In the genomic region with DNA sequence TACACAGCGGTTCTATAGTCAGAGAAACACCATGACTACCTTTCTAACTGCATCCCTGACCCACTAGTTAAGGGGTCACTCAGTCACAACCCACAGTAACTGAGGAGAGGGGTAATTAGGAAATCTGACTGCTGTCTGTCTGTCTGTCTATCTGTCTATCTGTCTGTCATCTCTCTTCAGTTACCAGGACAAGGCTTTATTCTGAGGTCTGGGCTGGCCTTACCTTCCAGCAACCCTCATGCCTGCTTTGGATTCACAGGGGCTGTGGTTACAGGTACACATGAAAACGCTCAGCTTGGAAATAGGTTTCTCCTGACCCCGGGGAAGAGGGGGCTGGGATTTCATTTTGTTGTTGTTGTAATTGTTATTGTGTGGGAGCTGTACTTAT, we compare ENCODE assay signal across 18 mouse cellular contexts. TPM values are rescaled to one million over a fixed set of nuclear protein-coding genes. Genes with fewer than 3 reads are reported as not detected.
A peak's percentile ranks its signal among the peaks of the same experiment; 100 is the strongest.
DNase-seq lines count a peak whose midpoint lies in the region; ATAC-seq and TF ChIP-seq lines count a peak whose summit lies in the region.
"Had no signal": no experiment of that assay in that cellular context is flagged by ENCODE, and none has a peak within 500 bp of the region (broad histone marks: within the 10 kb centered on the region; RNA-seq: fewer than 3 reads in every experiment).

No protein-coding gene starts in this region.

- no peak for TF ChIP-seq EP300 in stomach, postnatal 0 days (optimal IDR thresholded peaks at IDR 0.05)

- H3K27me3 ChIP-seq in heart, embryonic 13.5 days (replicated peaks): no peaks in the 10 kb centered on the region
- no peaks in the 10 kb centered on the region for H3K27me3 ChIP-seq in limb, embryonic 13.5 days
- no peaks in the 10 kb centered on the region for H3K27me3 ChIP-seq in limb, embryonic 10.5 days (ENCODE audit: low read depth, poor library complexity, severe bottlenecking)
- H3K27me3 ChIP-seq in stomach, postnatal 0 days (ENCODE audit: control insufficient read depth, insufficient read depth, low read length): no peaks in the 10 kb centered on the region
- H3K27me3 ChIP-seq: forebrain, embryonic 12.5 days; neural tube, embryonic 15.5 days; Patski had no signal

- no peaks in the 10 kb centered on the region for H3K36me3 ChIP-seq in heart, embryonic 13.5 days
- no peaks in the 10 kb centered on the region for H3K36me3 ChIP-seq in limb, embryonic 13.5 days
- H3K36me3 ChIP-seq in limb, embryonic 10.5 days: no peaks in the 10 kb centered on the region
- no peaks in the 10 kb centered on the region for H3K36me3 ChIP-seq in stomach, postnatal 0 days (ENCODE audit: control insufficient read depth, insufficient read depth, low read length)
- H3K36me3 ChIP-seq: forebrain, embryonic 12.5 days; neural tube, embryonic 15.5 days had no signal

- TF ChIP-seq POLR2A in embryonic fibroblast, embryonic 13.5 days (IDR thresholded peaks at IDR 0.05; ENCODE audit: low read depth, low read length): no peak

- no peak overlapping the region for H3K9ac ChIP-seq in heart, embryonic 13.5 days
- no peak overlapping the region for H3K9ac ChIP-seq in limb, embryonic 13.5 days
- no peak overlapping the region for H3K9ac ChIP-seq in stomach, postnatal 0 days (ENCODE audit: low read length)
- H3K9ac ChIP-seq: forebrain, embryonic 12.5 days; liver, postnatal 0 days; neural tube, embryonic 15.5 days had no signal

- WGBS in heart, embryonic 13.5 days: 78% methylated on average over 3 of the region's 3 CpGs
- 79% methylated on average over 3 of the region's 3 CpGs for WGBS in limb, embryonic 13.5 days
- 92% methylated on average over 3 of the region's 3 CpGs for WGBS in limb, embryonic 10.5 days
- 83% methylated on average over 3 of the region's 3 CpGs for WGBS in stomach, postnatal 0 days

- no peak overlapping the region for H3K4me3 ChIP-seq in heart, embryonic 13.5 days
- no peak overlapping the region for H3K4me3 ChIP-seq in limb, embryonic 13.5 days
- H3K4me3 ChIP-seq in limb, embryonic 10.5 days: no peak overlapping the region
- no peak overlapping the region for H3K4me3 ChIP-seq in embryonic fibroblast, embryonic 13.5 days (ENCODE audit: insufficient read depth, low read length)
- no peak overlapping the region for H3K4me3 ChIP-seq in stomach, postnatal 0 days (ENCODE audit: low read depth, low read length)
- H3K4me3 ChIP-seq: forebrain, embryonic 12.5 days; megakaryocyte, embryonic 14.5 days; neural tube, embryonic 15.5 days had no signal

- H3K27ac ChIP-seq in heart, embryonic 13.5 days (replicated peaks): peak overlapping the region; percentile 39; the same call in 1 of the 2 replicates
- H3K27ac ChIP-seq in limb, embryonic 13.5 days: peak overlapping the region; percentile 44; the same call in 1 of the 2 replicates
- no peak overlapping the region for H3K27ac ChIP-seq in limb, embryonic 10.5 days
- H3K27ac ChIP-seq in embryonic fibroblast, embryonic 13.5 days (ENCODE audit: insufficient read depth, low read length): peak overlapping the region; percentile 86
- H3K27ac ChIP-seq in stomach, postnatal 0 days (replicated peaks): peak overlapping the region; percentile 30; the same call in 1 of the 2 replicates
- H3K27ac ChIP-seq: forebrain, embryonic 12.5 days; neural tube, embryonic 15.5 days had no signal

- peaks cover 19% of the 10 kb centered on the region for H3K4me1 ChIP-seq in heart, embryonic 13.5 days
- H3K4me1 ChIP-seq in limb, embryonic 13.5 days: peaks cover 31% of the 10 kb centered on the region
- H3K4me1 ChIP-seq in limb, embryonic 10.5 days: peaks cover 13% of the 10 kb centered on the region
- peaks cover 20% of the 10 kb centered on the region for H3K4me1 ChIP-seq in embryonic fibroblast, embryonic 13.5 days (ENCODE audit: control insufficient read depth, insufficient read depth, low read length)
- H3K4me1 ChIP-seq in stomach, postnatal 0 days (replicated peaks; ENCODE audit: control insufficient read depth, insufficient read depth): 0 out of 2 replicates have a peak, but pooled peaks cover 2% of the 10 kb centered on the region

- no peak for DNase-seq in heart, adult 18-20 months
- DNase-seq in limb, embryonic 10.5 days (ENCODE audit: low spot score): no peak
- DNase-seq in stomach, postnatal 0 days (ENCODE audit: low spot score): no peak
- no peak for DNase-seq in spleen, postnatal 14 days (ENCODE audit: low spot score in 2 of 2)
- DNase-seq: B cell, adult 2 months; cerebellum, postnatal 10 days; embryo, embryonic 11 days; liver, postnatal 0 days; midbrain, embryonic 14.5 days; right cerebral cortex, postnatal 14 days had no signal

- TF ChIP-seq CTCF in embryonic fibroblast, embryonic 13.5 days (IDR thresholded peaks at IDR 0.05; ENCODE audit: borderline replicate concordance, insufficient read depth, low read length): no peak
- no peak for TF ChIP-seq CTCF in stomach, postnatal 0 days (IDR thresholded peaks at IDR 0.05; ENCODE audit: low read depth)

- no peak for ATAC-seq in heart, embryonic 13.5 days (ENCODE audit: extremely low read depth, insufficient number of reproducible peaks, low FRiP score, low TSS enrichment)
- ATAC-seq in limb, embryonic 13.5 days (ENCODE audit: low FRiP score, low read depth): no peak
- ATAC-seq in stomach, postnatal 0 days (ENCODE audit: low FRiP score, low TSS enrichment): no peak
- ATAC-seq in inflammation-experienced regulatory T-cells, adult 6 months: no peak
- ATAC-seq: liver, postnatal 0 days had no signal

- H3K4me2 ChIP-seq in heart, embryonic 13.5 days: no peak overlapping the region
- no peak overlapping the region for H3K4me2 ChIP-seq in limb, embryonic 13.5 days (replicated peaks)
- no peak overlapping the region for H3K4me2 ChIP-seq in stomach, postnatal 0 days (replicated peaks; ENCODE audit: low read depth)
- H3K4me2 ChIP-seq: forebrain, embryonic 12.5 days had no signal

- H3K9me3 ChIP-seq in heart, embryonic 13.5 days: no peaks in the 10 kb centered on the region
- H3K9me3 ChIP-seq in limb, embryonic 13.5 days: no peaks in the 10 kb centered on the region
- no peaks in the 10 kb centered on the region for H3K9me3 ChIP-seq in limb, embryonic 10.5 days (replicated peaks)
- H3K9me3 ChIP-seq in stomach, postnatal 0 days (ENCODE audit: control insufficient read depth, low read length): no peaks in the 10 kb centered on the region
- H3K9me3 ChIP-seq: forebrain, embryonic 12.5 days; neural tube, embryonic 15.5 days had no signal

RNA-seq across cellular contexts. Expression of gene Noct, which starts 27.5 kb away (rescaled TPM):
- polyA plus RNA-seq in heart, embryonic 13.5 days (2015; fragmentation: Nextera tagmentation; extraction: Ambion mirVana): 8.5 and 8.6 TPM in 2 replicates
- total RNA-seq in heart, adult 18-20 months (2021): 10 to 100 TPM; 42.3 to 52.1 TPM
- 10.0 and 10.4 TPM in 2 replicates for polyA plus RNA-seq in limb, embryonic 13.5 days (2015; fragmentation: Nextera tagmentation; extraction: Ambion mirVana)
- 11.0 and 11.9 TPM in 2 replicates for polyA plus RNA-seq in limb, embryonic 10.5 days (2016; fragmentation: Nextera tagmentation; extraction: Ambion mirVana)
- polyA plus RNA-seq in embryonic fibroblast, embryonic 13.5 days (2011; ENCODE audit: insufficient read length, low read depth, missing spikeins): 17.3 and 25.5 TPM in 2 replicates
- 7.5 and 9.2 TPM in 2 replicates for polyA plus RNA-seq in stomach, postnatal 0 days (2015; fragmentation: Nextera tagmentation; extraction: Ambion mirVana)
- polyA plus RNA-seq in inflammation-experienced regulatory T-cells, adult 6 months (2017; shearing (Covaris generic)): 1 to 10 TPM; 2.2 to 4.3 (median 3.5) TPM
